Mouse (Mus musculus) neural tube, embryonic 11.5 days (tissue): ENCODE measurements around the gene Ppa1. TPM values are rescaled to one million over a fixed set of nuclear protein-coding genes. Genes with fewer than 3 reads are reported as not detected.

ENCODE experiments used
- ATAC-seq: fragments of 200-750 bp; cut with Nextera tagmentation; 2 replicates; pipeline ENCODE4 v1.8.0; 2017; ENCODE audit warnings: moderate number of reproducible peaks, mild to moderate bottlenecking, moderate TSS enrichment, moderate library complexity; ENCODE audit not compliant: insufficient read depth, low FRiP score, low TSS enrichment
- DNase-seq: peaks from one replicate; pipeline ENCODE4 v3.0.0-alpha.2; 2015; ENCODE audit warnings: low spot score
- H3K27ac ChIP-seq: fragments of 300-500 bp; sonication (generic); 2 replicates; pipeline ENCODE4 v1.5.1; 2014; ENCODE audit warnings: low read depth, mild to moderate bottlenecking, low read length
- H3K27me3 ChIP-seq: fragments of 300-500 bp; sonication (generic); 2 replicates; pipeline ENCODE4 v1.6.1; 2014; ENCODE audit warnings: mild to moderate bottlenecking, low read length, mixed read lengths; ENCODE audit not compliant: control insufficient read depth, insufficient read depth
- H3K36me3 ChIP-seq: fragments of 300-500 bp; sonication (generic); 2 replicates; pipeline ENCODE4 v1.6.1; 2014; ENCODE audit warnings: mild to moderate bottlenecking, low read length, moderate library complexity, mixed read lengths; ENCODE audit not compliant: control insufficient read depth, insufficient read depth
- H3K4me1 ChIP-seq: fragments of 300-500 bp; sonication (generic); 2 replicates; pipeline ENCODE4 v1.6.1; 2014; ENCODE audit warnings: low read length, mixed read lengths; ENCODE audit not compliant: control insufficient read depth, insufficient read depth
- H3K4me2 ChIP-seq: fragments of 300-500 bp; sonication (generic); 2 replicates; pipeline ENCODE4 v1.6.1; 2014; ENCODE audit warnings: low read depth, mild to moderate bottlenecking, moderate library complexity
- H3K4me3 ChIP-seq: fragments of 300-500 bp; sonication (generic); 2 replicates; pipeline ENCODE4 v1.5.1; 2014; ENCODE audit warnings: low read depth, low read length
- H3K9ac ChIP-seq: fragments of 300-500 bp; sonication (generic); 2 replicates; pipeline ENCODE4 v1.6.1; 2014; ENCODE audit warnings: mild to moderate bottlenecking, low read length
- H3K9me3 ChIP-seq: fragments of 300-500 bp; sonication (generic); 2 replicates; pipeline ENCODE4 v1.6.1; 2016; ENCODE audit warnings: low read length; ENCODE audit not compliant: control insufficient read depth
- WGBS: fragments of 180-500 bp; shearing (Covaris S2); extraction: QIAGEN DNeasy Blood & Tissue Kit; methylation state at CpG from one replicate; pipeline ENCODE4 v1.1.7; 2014; 5-methylcytosine and 5-hydroxymethylcytosine counted together
- polyA plus RNA-seq: library from polyadenylated mRNA; unstranded; fragments of >200 nt; fragmentation: Nextera tagmentation; extraction: Ambion mirVana; gene quantifications from 2 replicates; pipeline ENCODE4 v1.2.1, GENCODE M21; 2014

Ppa1 gene
- polyA plus RNA-seq, 1 experiment from 2014 or later = 285 TPM

GRCm38 (mm10) chr10:61717406-61718296 lies 69.3 kb downstream of the Ppa1 start:
- 89% methylated on average over 12 of the region's 12 CpGs for WGBS

GRCm38 (mm10) chr10:61720331-61720730 lies 72.0 kb downstream of the Ppa1 start:
- Histone ChIP-seq H3K27ac (no peak overlapping the region), H3K4me1 (peaks cover 5% of the 10 kb centered on the region; the same call in 1 of the 2 replicates), H3K4me2 (no peak overlapping the region), H3K9ac (no peak overlapping the region), H3K9me3 (no peaks in the 10 kb centered on the region), H3K36me3 (no peaks in the 10 kb centered on the region), H3K27me3 (no peaks in the 10 kb centered on the region), H3K4me3 (no peak overlapping the region)
- DNase-seq (no peak), ATAC-seq (no peak)
- 87% methylated on average over 7 of the region's 7 CpGs for WGBS

More at GRCm38 (mm10) chr10:61717406-61718296, 69.3 kb downstream of the Ppa1 start:
- Histone ChIP-seq H3K27me3 (no peaks in the 10 kb centered on the region), H3K4me3 (no peak overlapping the region), H3K27ac (no peak overlapping the region), H3K4me1 (peaks cover 6% of the 10 kb centered on the region; the same call in 1 of the 2 replicates), H3K9me3 (no peaks in the 10 kb centered on the region), H3K36me3 (no peaks in the 10 kb centered on the region), H3K4me2 (no peak overlapping the region), H3K9ac (no peak overlapping the region)
- ATAC-seq = no peak
- no peak for DNase-seq

GRCm38 (mm10) chr10:61722215-61722614 lies 73.9 kb downstream of the Ppa1 start:
- Histone ChIP-seq H3K4me2 (no peak overlapping the region), H3K9ac (no peak overlapping the region), H3K36me3 (no peaks in the 10 kb centered on the region), H3K27me3 (no peaks in the 10 kb centered on the region), H3K27ac (no peak overlapping the region), H3K9me3 (no peaks in the 10 kb centered on the region), H3K4me3 (no peak overlapping the region), H3K4me1 (no peaks in the 10 kb centered on the region)
- DNase-seq (no peak), ATAC-seq (no peak)
- 83% methylated on average over 3 of the region's 3 CpGs for WGBS

GRCm38 (mm10) chr10:61723271-61723670 lies 74.9 kb downstream of the Ppa1 start:
- DNase-seq (no peak), ATAC-seq (no peak)
- H3K4me1 ChIP-seq = no peaks in the 10 kb centered on the region
- H3K27ac ChIP-seq = no peak overlapping the region
- H3K9ac ChIP-seq = no peak overlapping the region
- H3K36me3 ChIP-seq = no peaks in the 10 kb centered on the region
- WGBS = 73% methylated on average over 6 of the region's 6 CpGs
- H3K9me3 ChIP-seq = no peaks in the 10 kb centered on the region
- H3K27me3 ChIP-seq = no peaks in the 10 kb centered on the region
- H3K4me2 ChIP-seq = no peak overlapping the region
- H3K4me3 ChIP-seq = no peak overlapping the region

Other genes with a start within 250 kb of the Ppa1 start
- not detected in 2 replicates for gene Nodal, start 230.6 kb upstream of the Ppa1 start, polyA plus RNA-seq
- 27.3 and 34.8 TPM in 2 replicates for gene Eif4ebp2, start 195.9 kb upstream of the Ppa1 start, polyA plus RNA-seq
- gene Lrrc20, start 172.8 kb upstream of the Ppa1 start, polyA plus RNA-seq = 10.3 and 12.4 TPM in 2 replicates
- gene Npffr1, start 53.1 kb upstream of the Ppa1 start, polyA plus RNA-seq = 0.08 TPM in 1 of 2 replicates, not detected in the other
- gene Sar1a, start 31.7 kb downstream of the Ppa1 start, polyA plus RNA-seq = 252 and 255 TPM in 2 replicates
- gene Tysnd1, start 47.0 kb downstream of the Ppa1 start, polyA plus RNA-seq = 35.5 and 35.7 TPM in 2 replicates
- gene Aifm2, start 66.7 kb downstream of the Ppa1 start, polyA plus RNA-seq = 11.8 and 12.8 TPM in 2 replicates
- 246 and 247 TPM in 2 replicates for gene H2afy2, start 135.6 kb downstream of the Ppa1 start, polyA plus RNA-seq